Mouse (Mus musculus): ENCODE measurements around the gene Lad1.
A peak's percentile ranks its signal among the peaks of the same experiment; 100 is the strongest.

Lad1 gene

GRCm38 (mm10) chr1:135807546-135807945 lies 10.9 kb upstream of the Lad1 start:
- no peak for DNase-seq (ENCODE audit: low spot score)

- DNase-seq (ENCODE audit: low spot score) = no peak
Observed at GRCm38 (mm10) chr1:135810180-135810579, 8.2 kb upstream of the Lad1 start.

- DNase-seq (ENCODE audit: low spot score) = peak; percentile 62
Observed at GRCm38 (mm10) chr1:135811016-135811646, 7.3 kb upstream of the Lad1 start.

GRCm38 (mm10) chr1:135812205-135812604 lies 6.2 kb upstream of the Lad1 start:
- no peak for DNase-seq (ENCODE audit: low spot score)

- no peak for DNase-seq (ENCODE audit: low spot score)
Observed at GRCm38 (mm10) chr1:135812618-135813017, 5.8 kb upstream of the Lad1 start.

- no peak for DNase-seq (ENCODE audit: low spot score)
Observed at GRCm38 (mm10) chr1:135813071-135813470, 5.3 kb upstream of the Lad1 start.

- DNase-seq (ENCODE audit: low spot score) = no peak
Observed at GRCm38 (mm10) chr1:135813687-135814395, 4.6 kb upstream of the Lad1 start.

GRCm38 (mm10) chr1:135814531-135814930 lies 3.9 kb upstream of the Lad1 start:
- no peak for DNase-seq (ENCODE audit: low spot score)

GRCm38 (mm10) chr1:135817595-135817994 lies 803 bp upstream of the Lad1 start:
- DNase-seq (ENCODE audit: low spot score) = no peak

- no peak for DNase-seq (ENCODE audit: low spot score)
Observed at GRCm38 (mm10) chr1:135820071-135820470, 1.7 kb downstream of the Lad1 start.

GRCm38 (mm10) chr1:135820736-135821364 lies 2.5 kb downstream of the Lad1 start:
- DNase-seq (ENCODE audit: low spot score) = no peak

- DNase-seq (ENCODE audit: low spot score) = no peak
Observed at GRCm38 (mm10) chr1:135821780-135822179, 3.4 kb downstream of the Lad1 start.

GRCm38 (mm10) chr1:135828918-135829317 lies 10.5 kb downstream of the Lad1 start:
- no peak for DNase-seq (ENCODE audit: low spot score)

- no peak for DNase-seq (ENCODE audit: low spot score)
Observed at GRCm38 (mm10) chr1:135834206-135834859, 15.9 kb downstream of the Lad1 start.

GRCm38 (mm10) chr1:135834983-135835382 lies 16.6 kb downstream of the Lad1 start:
- DNase-seq (ENCODE audit: low spot score) = no peak

GRCm38 (mm10) chr1:135835716-135836483 lies 17.5 kb downstream of the Lad1 start, which contains the start of gene Tnnt2:
Tnnt2 (plus strand) TSS chr1:135836354.
- DNase-seq (ENCODE audit: low spot score) = no peak

GRCm38 (mm10) chr1:135838626-135839025 lies 20.2 kb downstream of the Lad1 start:
- no peak for DNase-seq (ENCODE audit: low spot score)

GRCm38 (mm10) chr1:135839065-135839464 lies 20.7 kb downstream of the Lad1 start:
- DNase-seq (ENCODE audit: low spot score) = no peak

- DNase-seq (ENCODE audit: low spot score) = no peak
Observed at GRCm38 (mm10) chr1:135840675-135841395, 22.4 kb downstream of the Lad1 start.

- DNase-seq (ENCODE audit: low spot score) = no peak
Observed at GRCm38 (mm10) chr1:135843519-135844262, 25.3 kb downstream of the Lad1 start.

Measured in spleen, adult 12 weeks (tissue).